In genomic region chr5:140639312-140639711, GRCm38 (mm10) we compare ENCODE assay signal across 10 mouse cellular contexts.
"Had no signal": no experiment of that assay in that cellular context is flagged by ENCODE, and none has a peak within 500 bp of the region (broad histone marks: within the 10 kb centered on the region; RNA-seq: fewer than 3 reads in every experiment).

No protein-coding gene starts in this region.

- DNase-seq: kidney, postnatal 14 days; lung, adult 18-20 months; right cerebral cortex, postnatal 14 days; thymus, adult 2 months; thymus, postnatal 25 days had no signal

- H3K4me2 ChIP-seq: kidney, embryonic 15.5 days; limb, embryonic 12.5 days; midbrain, embryonic 15.5 days had no signal

- ATAC-seq: midbrain, embryonic 15.5 days had no signal

- H3K27ac ChIP-seq: kidney, embryonic 15.5 days; limb, embryonic 12.5 days; liver, embryonic 14.5 days; midbrain, embryonic 15.5 days; neural tube, embryonic 12.5 days had no signal

- H3K9ac ChIP-seq: kidney, embryonic 15.5 days; limb, embryonic 12.5 days; liver, embryonic 14.5 days; midbrain, embryonic 15.5 days; neural tube, embryonic 12.5 days had no signal

- H3K27me3 ChIP-seq: kidney, embryonic 15.5 days; limb, embryonic 12.5 days; midbrain, embryonic 15.5 days; neural tube, embryonic 12.5 days had no signal

- H3K4me3 ChIP-seq: kidney, embryonic 15.5 days; limb, embryonic 12.5 days; midbrain, embryonic 15.5 days; neural tube, embryonic 12.5 days had no signal

- H3K9me3 ChIP-seq: kidney, embryonic 15.5 days; limb, embryonic 12.5 days; midbrain, embryonic 15.5 days; neural tube, embryonic 12.5 days had no signal
